Mouse (Mus musculus) bone marrow macrophage, adult 2 months (primary cell): ENCODE measurements around the gene Pcdh9.

Experiments used
- CTCF ChIP-seq: IDR thresholded peaks from 2 replicates; pipeline ENCODE4 v1.5.1; 2012; ENCODE audit warnings: low read depth, mild to moderate bottlenecking, low read length, moderate library complexity
- POLR2A ChIP-seq: IDR thresholded peaks from 2 replicates; pipeline ENCODE4 v1.6.1; 2012; ENCODE audit warnings: mild to moderate bottlenecking, low read depth, low read length, borderline replicate concordance

DNA sequence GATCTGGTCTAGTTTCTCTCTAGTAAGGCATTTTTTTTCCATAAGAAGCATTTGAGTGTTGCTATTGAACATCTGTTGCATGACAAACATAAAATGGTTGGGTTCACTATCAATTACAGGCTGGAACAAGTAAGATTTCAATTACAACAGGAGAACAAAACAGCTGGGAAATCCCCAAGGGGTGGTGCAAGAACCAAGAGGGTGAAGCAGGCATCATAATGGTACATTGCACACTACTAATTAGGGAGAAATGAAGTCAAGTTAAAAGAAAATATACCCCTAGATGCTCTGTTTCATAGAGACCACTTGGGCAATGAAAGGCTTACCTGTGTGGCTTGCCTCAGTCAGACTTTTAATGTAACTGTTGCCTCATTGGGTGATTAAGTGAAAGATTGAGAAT is 384.4 kb downstream of the Pcdh9 start:
- no peak for TF ChIP-seq POLR2A
- TF ChIP-seq CTCF: no peak
